Mouse (Mus musculus): ENCODE results near the gene Erg28.
A peak's percentile ranks its signal among the peaks of the same experiment; 100 is the strongest.

The Erg28 gene

GRCm38 (mm10) chr12:85813599-85813998, 10.8 kb downstream of the Erg28 start:
- DNase-seq (ENCODE audit: low spot score in 2 of 2) = peak in 1 of 2 experiments; percentile 6

GRCm38 (mm10) chr12:85811676-85812075, 12.7 kb downstream of the Erg28 start:
- DNase-seq (ENCODE audit: low spot score in 2 of 2) = no peak

- no peak for DNase-seq (ENCODE audit: low spot score in 2 of 2)
Measured at GRCm38 (mm10) chr12:85810959-85811358, 13.4 kb downstream of the Erg28 start.

GRCm38 (mm10) chr12:85809726-85810125, 14.6 kb downstream of the Erg28 start:
- DNase-seq (ENCODE audit: low spot score in 2 of 2) = no peak

- DNase-seq (ENCODE audit: low spot score in 2 of 2) = no peak
Measured at GRCm38 (mm10) chr12:85800031-85800430, 24.3 kb downstream of the Erg28 start.

- DNase-seq (ENCODE audit: low spot score in 2 of 2) = no peak
Measured at GRCm38 (mm10) chr12:85795551-85795950, 28.8 kb downstream of the Erg28 start.

- no peak for DNase-seq (ENCODE audit: low spot score in 2 of 2)
Measured at GRCm38 (mm10) chr12:85794094-85794493, 30.3 kb downstream of the Erg28 start.

GRCm38 (mm10) chr12:85792821-85793346, 31.5 kb downstream of the Erg28 start:
- peak in 1 of 2 experiments; percentile 2 for DNase-seq (ENCODE audit: low spot score in 2 of 2)

- no peak for DNase-seq (ENCODE audit: low spot score in 2 of 2)
Measured at GRCm38 (mm10) chr12:85792158-85792557, 32.2 kb downstream of the Erg28 start.

- DNase-seq (ENCODE audit: low spot score in 2 of 2) = no peak
Measured at GRCm38 (mm10) chr12:85784916-85785815, 39.2 kb downstream of the Erg28 start.

- DNase-seq (ENCODE audit: low spot score in 2 of 2) = no peak
Measured at GRCm38 (mm10) chr12:85781606-85782005, 42.7 kb downstream of the Erg28 start.

- DNase-seq (ENCODE audit: low spot score in 2 of 2) = no peak
Measured at GRCm38 (mm10) chr12:85779707-85780106, 44.6 kb downstream of the Erg28 start.

- no peak for DNase-seq (ENCODE audit: low spot score in 2 of 2)
Measured at GRCm38 (mm10) chr12:85778962-85779361, 45.4 kb downstream of the Erg28 start.

- DNase-seq (ENCODE audit: low spot score in 2 of 2) = no peak
Measured at GRCm38 (mm10) chr12:85771356-85771755, 53.0 kb downstream of the Erg28 start.

GRCm38 (mm10) chr12:85767750-85768149, 56.6 kb downstream of the Erg28 start:
- no peak for DNase-seq (ENCODE audit: low spot score in 2 of 2)

GRCm38 (mm10) chr12:85766287-85766686, 58.1 kb downstream of the Erg28 start:
- no peak for DNase-seq (ENCODE audit: low spot score in 2 of 2)

All from spleen, postnatal 36 days (tissue).